Mouse (Mus musculus): ENCODE measurements around the gene Plxnc1. TPM values are rescaled to one million over a fixed set of nuclear protein-coding genes. Genes with fewer than 3 reads are reported as not detected.

Plxnc1 gene
- polyA plus RNA-seq, 1 experiment: 0.05 TPM

GRCm38 (mm10) chr10:94850565-94850964, 94.1 kb downstream of the Plxnc1 start:
- no peaks in the 10 kb centered on the region for H3K79me2 ChIP-seq (ENCODE audit: control insufficient read depth, insufficient read depth)
- H3K27me3 ChIP-seq (ENCODE audit: control insufficient read depth, insufficient read depth, insufficient read length): peaks cover 20% of the 10 kb centered on the region
- H3K79me3 ChIP-seq (ENCODE audit: low read depth): no peaks in the 10 kb centered on the region
- no peak for TF ChIP-seq MYOD1 (IDR thresholded peaks at IDR 0.05; ENCODE audit: control insufficient read depth, insufficient read length, low read depth)
- TF ChIP-seq CEBPB (IDR thresholded peaks at IDR 0.05; ENCODE audit: low read depth): no peak
- no peak for TF ChIP-seq CTCF (IDR thresholded peaks at IDR 0.05; ENCODE audit: control insufficient read depth, insufficient read depth, insufficient read length)
- no peak for TF ChIP-seq MAX (IDR thresholded peaks at IDR 0.05)
- no peak for TF ChIP-seq USF1 (IDR thresholded peaks at IDR 0.05; ENCODE audit: low read depth)
- no peak for TF ChIP-seq MYOG (IDR thresholded peaks at IDR 0.05; ENCODE audit: control insufficient read depth, extremely low read depth, insufficient read length)
- no peak for TF ChIP-seq FOSL1 (IDR thresholded peaks at IDR 0.05; ENCODE audit: insufficient read depth, low read length, poor library complexity, severe bottlenecking)
- H3K4me3 ChIP-seq (ENCODE audit: insufficient read depth, poor library complexity, severe bottlenecking): no peak overlapping the region
- H3ac ChIP-seq (ENCODE audit: control insufficient read depth, insufficient read length, low read depth): no peak overlapping the region
- H3K36me3 ChIP-seq (ENCODE audit: control insufficient read depth, insufficient read depth): no peaks in the 10 kb centered on the region

- Histone ChIP-seq H3K27me3 (ENCODE audit: control insufficient read depth, insufficient read depth, insufficient read length) (peaks cover 25% of the 10 kb centered on the region), H3K4me3 (ENCODE audit: insufficient read depth, poor library complexity, severe bottlenecking) (no peak overlapping the region), H3ac (ENCODE audit: control insufficient read depth, insufficient read length, low read depth) (no peak overlapping the region), H3K79me3 (ENCODE audit: low read depth) (no peaks in the 10 kb centered on the region), H3K79me2 (ENCODE audit: control insufficient read depth, insufficient read depth) (no peaks in the 10 kb centered on the region), H3K36me3 (ENCODE audit: control insufficient read depth, insufficient read depth) (no peaks in the 10 kb centered on the region)
- TF ChIP-seq CTCF (IDR thresholded peaks at IDR 0.05; ENCODE audit: control insufficient read depth, insufficient read depth, insufficient read length) (no peak), FOSL1 (IDR thresholded peaks at IDR 0.05; ENCODE audit: insufficient read depth, low read length, poor library complexity, severe bottlenecking) (no peak), MYOG (IDR thresholded peaks at IDR 0.05; ENCODE audit: control insufficient read depth, extremely low read depth, insufficient read length) (no peak), USF1 (IDR thresholded peaks at IDR 0.05; ENCODE audit: low read depth) (no peak), CEBPB (IDR thresholded peaks at IDR 0.05; ENCODE audit: low read depth) (no peak), MYOD1 (IDR thresholded peaks at IDR 0.05; ENCODE audit: control insufficient read depth, insufficient read length, low read depth) (no peak), MAX (IDR thresholded peaks at IDR 0.05) (no peak)
These were observed 94.7 kb downstream of the Plxnc1 start for GRCm38 (mm10) chr10:94849930-94850329.

GRCm38 (mm10) chr10:94849360-94849759, 95.3 kb downstream of the Plxnc1 start:
- Histone ChIP-seq H3K79me3 (ENCODE audit: low read depth) (no peaks in the 10 kb centered on the region), H3ac (ENCODE audit: control insufficient read depth, insufficient read length, low read depth) (no peak overlapping the region), H3K4me3 (ENCODE audit: insufficient read depth, poor library complexity, severe bottlenecking) (no peak overlapping the region), H3K79me2 (ENCODE audit: control insufficient read depth, insufficient read depth) (no peaks in the 10 kb centered on the region), H3K27me3 (ENCODE audit: control insufficient read depth, insufficient read depth, insufficient read length) (peaks cover 28% of the 10 kb centered on the region), H3K36me3 (ENCODE audit: control insufficient read depth, insufficient read depth) (no peaks in the 10 kb centered on the region)
- TF ChIP-seq MYOD1 (IDR thresholded peaks at IDR 0.05; ENCODE audit: control insufficient read depth, insufficient read length, low read depth): no peak

- no peaks in the 10 kb centered on the region for H3K79me2 ChIP-seq (ENCODE audit: control insufficient read depth, insufficient read depth)
- TF ChIP-seq MYOG (IDR thresholded peaks at IDR 0.05; ENCODE audit: control insufficient read depth, extremely low read depth, insufficient read length) (no peak), MYOD1 (IDR thresholded peaks at IDR 0.05; ENCODE audit: control insufficient read depth, insufficient read length, low read depth) (no peak), CEBPB (IDR thresholded peaks at IDR 0.05; ENCODE audit: low read depth) (no peak), FOSL1 (IDR thresholded peaks at IDR 0.05; ENCODE audit: insufficient read depth, low read length, poor library complexity, severe bottlenecking) (no peak), MAX (IDR thresholded peaks at IDR 0.05) (no peak), USF1 (IDR thresholded peaks at IDR 0.05; ENCODE audit: low read depth) (no peak), CTCF (IDR thresholded peaks at IDR 0.05; ENCODE audit: control insufficient read depth, insufficient read depth, insufficient read length) (no peak)
These were observed 96.3 kb downstream of the Plxnc1 start for GRCm38 (mm10) chr10:94848344-94848743.

GRCm38 (mm10) chr10:94846501-94847105, 98.0 kb downstream of the Plxnc1 start:
- no peaks in the 10 kb centered on the region for H3K36me3 ChIP-seq (ENCODE audit: control insufficient read depth, insufficient read depth)
- no peak overlapping the region for H3K4me3 ChIP-seq (ENCODE audit: insufficient read depth, poor library complexity, severe bottlenecking)
- H3K79me2 ChIP-seq (ENCODE audit: control insufficient read depth, insufficient read depth): no peaks in the 10 kb centered on the region
- peaks cover 33% of the 10 kb centered on the region for H3K27me3 ChIP-seq (ENCODE audit: control insufficient read depth, insufficient read depth, insufficient read length)
- no peak overlapping the region for H3ac ChIP-seq (ENCODE audit: control insufficient read depth, insufficient read length, low read depth)
- no peak for TF ChIP-seq MAX (IDR thresholded peaks at IDR 0.05)
- TF ChIP-seq MYOG (IDR thresholded peaks at IDR 0.05; ENCODE audit: control insufficient read depth, extremely low read depth, insufficient read length): no peak
- TF ChIP-seq CEBPB (IDR thresholded peaks at IDR 0.05; ENCODE audit: low read depth): no peak
- no peak for TF ChIP-seq CTCF (IDR thresholded peaks at IDR 0.05; ENCODE audit: control insufficient read depth, insufficient read depth, insufficient read length)
- no peak for TF ChIP-seq FOSL1 (IDR thresholded peaks at IDR 0.05; ENCODE audit: insufficient read depth, low read length, poor library complexity, severe bottlenecking)
- TF ChIP-seq MYOD1 (IDR thresholded peaks at IDR 0.05; ENCODE audit: control insufficient read depth, insufficient read length, low read depth): no peak
- no peaks in the 10 kb centered on the region for H3K79me3 ChIP-seq (ENCODE audit: low read depth)

More at GRCm38 (mm10) chr10:94848344-94848743, 96.3 kb downstream of the Plxnc1 start:
- Histone ChIP-seq H3ac (ENCODE audit: control insufficient read depth, insufficient read length, low read depth) (no peak overlapping the region), H3K4me3 (ENCODE audit: insufficient read depth, poor library complexity, severe bottlenecking) (no peak overlapping the region), H3K79me3 (ENCODE audit: low read depth) (no peaks in the 10 kb centered on the region), H3K36me3 (ENCODE audit: control insufficient read depth, insufficient read depth) (no peaks in the 10 kb centered on the region), H3K27me3 (ENCODE audit: control insufficient read depth, insufficient read depth, insufficient read length) (peaks cover 25% of the 10 kb centered on the region)

GRCm38 (mm10) chr10:94844692-94845091, 99.9 kb downstream of the Plxnc1 start:
- Histone ChIP-seq H3K79me2 (ENCODE audit: control insufficient read depth, insufficient read depth) (no peaks in the 10 kb centered on the region), H3ac (ENCODE audit: control insufficient read depth, insufficient read length, low read depth) (no peak overlapping the region), H3K79me3 (ENCODE audit: low read depth) (no peaks in the 10 kb centered on the region), H3K36me3 (ENCODE audit: control insufficient read depth, insufficient read depth) (no peaks in the 10 kb centered on the region), H3K27me3 (ENCODE audit: control insufficient read depth, insufficient read depth, insufficient read length) (peaks cover 33% of the 10 kb centered on the region), H3K4me3 (ENCODE audit: insufficient read depth, poor library complexity, severe bottlenecking) (no peak overlapping the region)
- TF ChIP-seq CTCF (IDR thresholded peaks at IDR 0.05; ENCODE audit: control insufficient read depth, insufficient read depth, insufficient read length): no peak
- TF ChIP-seq MYOG (IDR thresholded peaks at IDR 0.05; ENCODE audit: control insufficient read depth, extremely low read depth, insufficient read length): no peak
- TF ChIP-seq CEBPB (IDR thresholded peaks at IDR 0.05; ENCODE audit: low read depth): no peak

Data from C2C12 (cell line).